Mouse (Mus musculus) lung, postnatal 0 days (tissue): Measurements from ENCODE around the gene Glis1.

ENCODE experiments used
- CTCF ChIP-seq: IDR thresholded peaks from 2 replicates; pipeline ENCODE4 v1.5.1; 2016; ENCODE audit warnings: antibody characterized with exemption, mild to moderate bottlenecking
- EP300 ChIP-seq: IDR thresholded peaks from 2 replicates; pipeline ENCODE4 v1.6.1; 2016; ENCODE audit warnings: antibody characterized with exemption, mild to moderate bottlenecking, control low read depth

DNA sequence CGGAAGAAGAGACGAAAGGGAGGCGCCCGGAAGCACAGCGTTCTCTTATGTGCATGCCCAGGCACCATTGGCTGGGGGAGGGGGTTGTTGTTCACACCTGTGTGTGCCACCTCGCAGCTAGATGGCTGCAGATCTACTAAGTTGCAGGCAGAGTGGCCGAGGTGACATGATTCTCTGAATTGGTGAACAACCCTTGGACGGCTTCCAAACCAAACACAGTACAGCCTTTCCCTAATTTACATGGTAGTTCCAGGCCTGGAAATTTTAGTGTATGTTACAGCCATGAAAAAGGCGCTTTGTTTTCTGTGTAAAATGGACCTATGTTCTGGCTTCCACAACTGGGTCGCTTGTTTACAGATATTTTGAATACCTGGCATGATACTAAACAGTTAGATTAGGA is 115.7 kb downstream of the Glis1 start:
- TF ChIP-seq CTCF (no peak), EP300 (no peak)
